Mouse (Mus musculus): ENCODE data around the gene Vipr1.

GRCm38 (mm10) chr9:121635835-121636576 lies 6.5 kb upstream of the Vipr1 start:
- no peak for TF ChIP-seq POLR2A (IDR thresholded peaks at IDR 0.05; ENCODE audit: insufficient read depth, low read depth, low read length)
- TF ChIP-seq CTCF (IDR thresholded peaks at IDR 0.05; ENCODE audit: insufficient read depth, low read depth, low read length) = no peak
